Mouse (Mus musculus) urinary bladder, adult 2 months (tissue): ENCODE data around the gene 1700013F07Rik. TPM values are rescaled to one million over a fixed set of nuclear protein-coding genes. Genes with fewer than 3 reads are reported as not detected.
"Not testable (repeated sequence)": the region's sequence is repeated elsewhere in the genome, so short reads cannot be mapped to it uniquely, and the experiment has no call there.

Experiments used
- DNase-seq: peaks from one replicate; pipeline ENCODE4 v3.0.0; 2022; ENCODE audit warnings: low spot score
- polyA plus RNA-seq: library from polyadenylated mRNA; depleted of rRNA; stranded (reverse); fragments of >200 nt; gene quantifications from 2 replicates; pipeline ENCODE4 v1.2.3, GENCODE M21; 2012; rRNA removed

1700013F07Rik gene
- 0.11 and 0.16 TPM in 2 replicates for polyA plus RNA-seq

GRCm38 (mm10) chr3:108533951-108534350 is at the start of gene 1700013F07Rik:
1700013F07Rik (plus strand) TSS chr3:108534150.
- no peak for DNase-seq

GRCm38 (mm10) chr3:108484749-108485148 is 49.2 kb upstream of the 1700013F07Rik start:
- DNase-seq: no peak

GRCm38 (mm10) chr3:108489968-108490367 is 44.0 kb upstream of the 1700013F07Rik start:
- DNase-seq: no peak

- DNase-seq: no peak
Measured at GRCm38 (mm10) chr3:108494861-108495474, 39.0 kb upstream of the 1700013F07Rik start.

- DNase-seq: no peak
Measured at GRCm38 (mm10) chr3:108495486-108495885, 38.5 kb upstream of the 1700013F07Rik start.

- no peak for DNase-seq
Measured at GRCm38 (mm10) chr3:108497602-108498001, 36.3 kb upstream of the 1700013F07Rik start.

- DNase-seq: no peak
Measured at GRCm38 (mm10) chr3:108499826-108500225, 34.1 kb upstream of the 1700013F07Rik start.

- not testable (repeated sequence) for DNase-seq
Measured at GRCm38 (mm10) chr3:108501411-108501810, 32.5 kb upstream of the 1700013F07Rik start.

- no peak for DNase-seq
Measured at GRCm38 (mm10) chr3:108503908-108504307, 30.0 kb upstream of the 1700013F07Rik start.

GRCm38 (mm10) chr3:108508745-108509474 is 25.0 kb upstream of the 1700013F07Rik start:
- no peak for DNase-seq

GRCm38 (mm10) chr3:108510156-108510555 is 23.8 kb upstream of the 1700013F07Rik start:
- no peak for DNase-seq

GRCm38 (mm10) chr3:108510716-108511483 is 23.1 kb upstream of the 1700013F07Rik start:
- DNase-seq: no peak

- DNase-seq: no peak
Measured at GRCm38 (mm10) chr3:108513465-108513864, 20.5 kb upstream of the 1700013F07Rik start.

- no peak for DNase-seq
Measured at GRCm38 (mm10) chr3:108518276-108518675, 15.7 kb upstream of the 1700013F07Rik start.

- no peak for DNase-seq
Measured at GRCm38 (mm10) chr3:108523415-108523814, 10.5 kb upstream of the 1700013F07Rik start.

- DNase-seq: no peak
Measured at GRCm38 (mm10) chr3:108528489-108528888, 5.5 kb upstream of the 1700013F07Rik start.

GRCm38 (mm10) chr3:108533114-108533885 is 650 bp upstream of the 1700013F07Rik start:
- no peak for DNase-seq

GRCm38 (mm10) chr3:108535896-108536516 is 2.1 kb downstream of the 1700013F07Rik start:
- no peak for DNase-seq

- peak; percentile 28 for DNase-seq
Measured at GRCm38 (mm10) chr3:108536517-108537260, 2.7 kb downstream of the 1700013F07Rik start, which contains the start of gene 5330417C22Rik. 5330417C22Rik (minus strand) TSS chr3:108536536.

- peak; percentile 51 for DNase-seq
Measured at GRCm38 (mm10) chr3:108537303-108537702, 3.4 kb downstream of the 1700013F07Rik start.
